Mouse (Mus musculus) hindbrain, embryonic 11.5 days (tissue): ENCODE measurements around the gene Spa17. TPM values are rescaled to one million over a fixed set of nuclear protein-coding genes. Genes with fewer than 3 reads are reported as not detected.

Experiments
- ATAC-seq: fragments of 200-750 bp; cut with Nextera tagmentation; 2 replicates; pipeline ENCODE4 v1.8.0; 2017; ENCODE audit warnings: mild to moderate bottlenecking, moderate TSS enrichment, moderate library complexity; ENCODE audit not compliant: low FRiP score
- DNase-seq: peaks from one replicate; pipeline ENCODE4 v3.0.0-alpha.2; 2015; ENCODE audit warnings: low spot score
- H3K27ac ChIP-seq: fragments of 300-500 bp; sonication (generic); 2 replicates; pipeline ENCODE4 v1.5.1; 2014; ENCODE audit warnings: mild to moderate bottlenecking, low read depth, low read length
- H3K27me3 ChIP-seq: fragments of 300-500 bp; sonication (generic); 2 replicates; pipeline ENCODE4 v1.6.1; 2014; ENCODE audit warnings: mild to moderate bottlenecking, low read length, moderate library complexity, mixed read lengths; ENCODE audit not compliant: control insufficient read depth, insufficient read depth
- H3K36me3 ChIP-seq: fragments of 300-500 bp; sonication (generic); 2 replicates; pipeline ENCODE4 v1.6.1; 2014; ENCODE audit warnings: mild to moderate bottlenecking, low read length, moderate library complexity, mixed read lengths; ENCODE audit not compliant: control insufficient read depth, insufficient read depth
- H3K4me1 ChIP-seq: fragments of 300-500 bp; sonication (generic); replicated peaks from 2 replicates; pipeline ENCODE4 v1.6.1; 2014; ENCODE audit warnings: low read length, mixed read lengths; ENCODE audit not compliant: control insufficient read depth, insufficient read depth
- H3K4me2 ChIP-seq: fragments of 300-500 bp; sonication (generic); replicated peaks from 2 replicates; pipeline ENCODE4 v1.6.1; 2014; ENCODE audit warnings: mild to moderate bottlenecking, low read depth, low read length
- H3K4me3 ChIP-seq: fragments of 300-500 bp; sonication (generic); 2 replicates; pipeline ENCODE4 v1.5.1; 2014; ENCODE audit warnings: low read depth, low read length
- H3K9ac ChIP-seq: fragments of 300-500 bp; sonication (generic); 2 replicates; pipeline ENCODE4 v1.6.1; 2014; ENCODE audit warnings: low read depth, low read length
- H3K9me3 ChIP-seq: fragments of 300-500 bp; sonication (generic); 2 replicates; pipeline ENCODE4 v1.6.1; 2016; ENCODE audit warnings: low read length; ENCODE audit not compliant: control insufficient read depth
- WGBS: fragments of 180-500 bp; shearing (Covaris S2); extraction: QIAGEN DNeasy Blood & Tissue Kit; methylation state at CpG from one replicate; pipeline ENCODE4 v1.1.7; 2014; 5-methylcytosine and 5-hydroxymethylcytosine counted together
- polyA plus RNA-seq: library from polyadenylated mRNA; unstranded; fragments of >200 nt; fragmentation: Nextera tagmentation; extraction: Ambion mirVana; gene quantifications from 2 replicates; pipeline ENCODE4 v1.2.1, GENCODE M21; 2014

Gene Spa17
- polyA plus RNA-seq, 1 experiment from 2014 or later: 19.8 TPM

DNA sequence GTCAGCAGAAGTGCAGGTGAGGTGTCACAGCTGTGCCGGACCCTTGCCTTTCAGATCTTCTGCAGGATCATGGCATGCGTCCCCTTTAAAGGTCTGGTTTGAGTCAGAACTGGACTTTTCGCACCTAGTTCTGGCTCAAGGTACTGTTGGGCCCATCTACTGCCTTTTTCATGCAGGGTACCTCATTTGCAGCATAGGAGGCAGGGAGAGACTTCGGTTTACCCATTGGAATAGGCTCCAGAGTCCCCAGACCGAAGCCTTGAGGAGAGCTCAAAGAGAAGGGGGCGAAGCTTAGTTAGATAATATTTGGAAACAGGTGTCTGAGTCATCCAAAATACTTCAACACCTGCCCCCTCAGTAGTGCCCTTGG is 374 bp upstream of the Spa17 start:
- no peaks in the 10 kb centered on the region for H3K9me3 ChIP-seq
- H3K36me3 ChIP-seq: no peaks in the 10 kb centered on the region
- ATAC-seq (peak; percentile 56), DNase-seq (no peak)
- no peaks in the 10 kb centered on the region for H3K27me3 ChIP-seq
- H3K4me3 ChIP-seq: peak overlapping the region; percentile 56
- H3K9ac ChIP-seq: peak overlapping the region; percentile 83; the same call in 1 of the 2 replicates
- H3K4me2 ChIP-seq: peak overlapping the region; percentile 80
- H3K4me1 ChIP-seq: no peaks in the 10 kb centered on the region
- WGBS: 25% methylated on average over 6 of the region's 6 CpGs
- H3K27ac ChIP-seq: peak overlapping the region; percentile 24; the same call in 1 of the 2 replicates

DNA sequence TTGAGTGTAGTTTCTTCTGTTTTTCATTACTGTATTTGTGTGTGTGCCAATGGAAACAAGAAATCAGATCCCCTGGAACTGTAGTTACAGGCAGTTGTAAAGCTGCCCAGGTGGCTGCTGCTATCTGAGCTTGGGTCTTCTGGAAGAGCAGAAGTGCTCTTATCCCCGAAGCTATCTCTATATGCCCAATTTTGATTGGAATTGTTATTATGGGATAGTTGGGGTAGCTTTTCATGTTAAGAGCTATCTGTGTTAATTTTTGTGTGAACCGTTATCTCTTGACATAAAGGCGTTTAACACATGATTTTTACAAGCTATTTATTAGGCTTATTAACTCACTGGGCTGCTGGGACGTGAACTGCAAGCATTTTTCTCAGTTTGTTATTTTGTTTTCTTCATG is 4.0 kb downstream of the Spa17 start:
- no peak for ATAC-seq
- Histone ChIP-seq H3K9me3 (no peaks in the 10 kb centered on the region), H3K27me3 (no peaks in the 10 kb centered on the region), H3K36me3 (no peaks in the 10 kb centered on the region), H3K4me3 (no peak overlapping the region), H3K4me2 (no peak overlapping the region), H3K27ac (no peak overlapping the region), H3K4me1 (no peaks in the 10 kb centered on the region), H3K9ac (no peak overlapping the region)
- 86% methylated on average over 4 of the region's 4 CpGs for WGBS
- no peak for DNase-seq

DNA sequence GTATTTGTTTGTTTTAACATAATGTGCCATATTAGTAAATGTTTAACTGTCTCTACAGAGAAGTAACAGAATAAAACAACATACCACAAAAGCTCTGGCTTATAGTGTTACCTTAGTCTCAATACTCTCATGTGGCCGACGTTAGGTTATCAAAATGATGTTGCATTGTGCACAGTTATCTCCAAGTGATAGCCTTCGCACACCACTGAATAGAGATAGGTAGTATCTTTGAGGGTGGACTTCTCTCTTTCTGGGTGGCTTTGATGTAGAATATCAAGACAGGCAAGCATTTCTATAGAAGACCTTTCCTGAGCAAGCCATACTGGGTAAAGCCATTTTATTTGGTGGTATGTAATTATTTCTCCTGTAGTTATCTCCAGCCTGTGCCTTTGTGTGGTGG is 8.4 kb downstream of the Spa17 start:
- H3K4me3 ChIP-seq: no peak overlapping the region
- H3K27me3 ChIP-seq: no peaks in the 10 kb centered on the region
- no peak overlapping the region for H3K9ac ChIP-seq
- ATAC-seq (no peak), DNase-seq (no peak)
- no peaks in the 10 kb centered on the region for H3K9me3 ChIP-seq
- no peak overlapping the region for H3K4me2 ChIP-seq
- WGBS: 96% methylated on average over 3 of the region's 3 CpGs
- H3K4me1 ChIP-seq: no peaks in the 10 kb centered on the region
- H3K27ac ChIP-seq: no peak overlapping the region
- H3K36me3 ChIP-seq: no peaks in the 10 kb centered on the region

DNA sequence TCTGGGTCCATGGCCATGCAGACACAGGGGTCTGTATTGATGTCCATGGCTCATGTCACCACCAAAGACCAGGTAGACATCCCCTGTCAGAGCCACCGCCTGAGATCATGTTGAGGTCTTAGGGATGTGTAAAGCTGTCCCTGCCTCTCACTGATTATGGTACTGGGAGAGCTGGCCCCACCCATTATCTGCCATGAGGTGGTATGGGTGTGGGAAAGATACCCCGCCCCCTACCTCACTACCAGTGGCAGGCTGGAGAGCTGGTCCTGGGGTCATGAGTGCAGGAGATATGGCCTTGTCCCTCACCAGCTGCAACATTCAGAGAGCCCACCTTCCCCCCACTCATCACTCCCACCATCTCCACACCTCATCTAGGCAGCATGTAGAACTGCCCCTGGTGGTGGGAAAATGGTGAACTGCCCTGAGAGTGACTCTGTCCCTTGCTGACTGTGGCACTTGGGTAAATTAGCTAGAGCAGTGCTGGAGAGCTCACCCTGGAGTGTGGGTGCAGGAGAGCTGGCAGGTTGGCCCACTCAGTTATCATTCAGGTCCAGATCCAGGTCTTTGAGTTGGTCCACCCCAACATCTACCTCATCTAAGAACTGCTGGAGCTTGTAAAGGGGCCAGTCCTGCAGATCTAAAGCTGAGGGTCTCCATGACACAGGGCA is 12.8 kb downstream of the Spa17 start:
- DNase-seq: no peak
- Histone ChIP-seq H3K9me3 (no peaks in the 10 kb centered on the region), H3K27me3 (no peaks in the 10 kb centered on the region), H3K9ac (no peak overlapping the region), H3K4me1 (no peaks in the 10 kb centered on the region), H3K4me2 (no peak overlapping the region), H3K27ac (no peak overlapping the region), H3K4me3 (no peak overlapping the region), H3K36me3 (no peaks in the 10 kb centered on the region)
- WGBS: 90% methylated on average over 2 of the region's 2 CpGs
- ATAC-seq: no peak

DNA sequence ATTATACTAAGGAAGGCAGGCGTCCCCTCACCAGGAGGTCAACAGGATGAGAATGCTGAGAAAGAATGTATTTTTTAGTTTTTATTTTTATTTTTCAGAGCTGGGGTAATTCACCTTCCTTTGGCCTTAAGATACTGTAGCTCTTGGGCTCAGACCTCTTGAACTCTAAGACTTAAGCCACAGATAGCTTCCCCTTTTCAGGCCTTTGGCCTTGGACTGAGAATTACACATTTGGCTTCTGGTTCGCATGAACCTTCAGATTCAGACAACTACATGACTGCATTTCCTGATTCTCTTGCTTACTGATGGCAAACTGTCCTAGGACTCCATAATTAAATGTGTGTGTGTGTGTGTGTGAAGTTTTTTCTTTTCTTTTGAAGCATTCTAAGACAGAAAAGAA is 14.9 kb downstream of the Spa17 start:
- no peaks in the 10 kb centered on the region for H3K36me3 ChIP-seq
- 93% methylated on average over 2 of the region's 2 CpGs for WGBS
- H3K4me3 ChIP-seq: no peak overlapping the region
- no peak overlapping the region for H3K27ac ChIP-seq
- H3K27me3 ChIP-seq: no peaks in the 10 kb centered on the region
- H3K9ac ChIP-seq: no peak overlapping the region
- H3K4me1 ChIP-seq: no peaks in the 10 kb centered on the region
- H3K4me2 ChIP-seq: no peak overlapping the region
- no peak for DNase-seq
- H3K9me3 ChIP-seq: no peaks in the 10 kb centered on the region
- no peak for ATAC-seq

DNA sequence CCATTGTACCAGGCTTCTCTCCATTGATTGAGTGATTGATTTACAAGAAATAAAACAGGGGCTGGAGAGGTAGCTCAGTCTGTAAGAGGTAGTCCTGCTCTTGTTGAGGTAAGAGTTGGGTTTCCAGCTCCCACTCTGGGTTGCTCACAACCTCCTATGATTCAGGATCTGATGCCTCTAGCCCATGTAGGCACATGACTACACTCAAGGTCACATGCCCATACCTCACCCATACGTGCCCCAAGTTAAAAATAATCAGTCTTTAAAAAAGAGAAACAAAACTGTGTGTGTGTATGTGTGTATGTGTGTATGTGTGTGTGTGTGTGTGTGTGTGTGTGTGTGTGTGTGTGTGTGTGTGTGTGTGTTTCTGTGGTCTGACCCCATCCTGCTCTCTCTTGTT is 18.0 kb downstream of the Spa17 start:
- DNase-seq: no peak
- Histone ChIP-seq H3K9ac (no peak overlapping the region), H3K27me3 (no peaks in the 10 kb centered on the region), H3K9me3 (no peaks in the 10 kb centered on the region), H3K27ac (no peak overlapping the region), H3K36me3 (no peaks in the 10 kb centered on the region), H3K4me3 (no peak overlapping the region), H3K4me1 (no peaks in the 10 kb centered on the region), H3K4me2 (no peak overlapping the region)
- no peak for ATAC-seq
- 90% methylated on average over 1 of the region's 1 CpGs for WGBS

DNA sequence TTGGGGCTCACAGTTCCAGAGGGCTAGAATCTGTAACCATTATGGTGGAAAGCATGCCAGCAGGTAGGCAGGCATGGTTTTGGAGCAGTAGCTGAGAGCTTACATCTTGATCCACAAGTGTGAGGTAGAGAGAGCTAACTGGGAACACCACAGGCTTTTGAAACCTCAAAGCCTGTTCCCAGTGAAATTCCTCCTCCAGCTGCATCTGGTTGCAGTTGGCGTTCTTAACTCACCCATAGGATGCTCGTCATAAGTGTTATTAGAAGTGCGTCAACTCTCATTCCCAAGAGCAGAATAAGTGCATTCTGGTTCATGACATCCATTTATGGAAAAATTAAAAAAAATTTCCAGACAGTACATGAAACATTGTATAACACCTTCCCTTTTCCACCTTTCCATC is 19.8 kb downstream of the Spa17 start:
- H3K4me3 ChIP-seq: no peak overlapping the region
- no peak for ATAC-seq
- WGBS: 86% methylated on average over 3 of the region's 3 CpGs
- no peaks in the 10 kb centered on the region for H3K4me1 ChIP-seq
- H3K36me3 ChIP-seq: no peaks in the 10 kb centered on the region
- no peak overlapping the region for H3K27ac ChIP-seq
- H3K4me2 ChIP-seq: no peak overlapping the region
- H3K9ac ChIP-seq: no peak overlapping the region
- no peaks in the 10 kb centered on the region for H3K27me3 ChIP-seq
- DNase-seq: no peak
- H3K9me3 ChIP-seq: no peaks in the 10 kb centered on the region

DNA sequence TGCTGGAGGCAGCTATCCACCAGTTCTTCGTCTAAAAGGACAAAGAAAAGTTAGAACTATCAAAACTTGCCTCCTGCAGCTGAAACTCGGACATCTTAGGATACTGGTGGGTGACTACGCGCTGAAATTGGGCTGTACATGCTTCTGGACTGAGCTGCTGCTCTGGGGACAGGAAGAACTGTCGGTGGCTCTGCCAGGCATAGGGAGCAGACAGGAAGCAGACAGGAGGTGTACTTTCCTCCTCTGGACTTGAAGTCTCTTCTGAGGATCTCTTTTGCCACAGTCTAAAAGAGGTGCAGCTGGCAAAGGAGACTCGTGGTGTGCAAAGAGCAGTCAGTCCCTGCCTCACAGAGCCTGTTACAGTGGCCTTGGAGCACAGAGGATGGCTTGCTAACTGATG is 20.9 kb downstream of the Spa17 start:
- Histone ChIP-seq H3K27me3 (no peaks in the 10 kb centered on the region), H3K4me3 (no peak overlapping the region), H3K4me1 (no peaks in the 10 kb centered on the region), H3K4me2 (no peak overlapping the region), H3K27ac (no peak overlapping the region), H3K9ac (no peak overlapping the region), H3K9me3 (no peaks in the 10 kb centered on the region), H3K36me3 (no peaks in the 10 kb centered on the region)
- WGBS: 59% methylated on average over 6 of the region's 6 CpGs
- no peak for DNase-seq
- ATAC-seq: no peak

DNA sequence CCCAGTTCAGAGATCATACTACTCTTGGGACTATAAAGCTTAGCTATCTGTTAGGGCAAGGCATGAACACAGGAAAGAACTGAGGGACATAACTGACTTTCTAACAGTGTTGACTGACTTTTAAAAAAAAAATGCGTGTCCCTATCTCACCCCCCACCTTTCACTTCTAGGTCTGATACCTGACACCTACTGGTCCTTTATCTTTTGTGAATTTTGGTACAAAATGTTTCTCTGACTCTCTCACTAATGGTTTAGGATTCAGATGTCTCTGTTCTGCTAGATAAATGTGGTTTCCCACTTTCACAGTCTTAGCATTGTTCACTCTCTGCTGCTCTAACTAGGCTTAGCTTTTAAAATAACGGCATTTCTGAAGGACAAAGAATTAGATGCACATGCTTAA is 21.5 kb downstream of the Spa17 start:
- Histone ChIP-seq H3K27ac (no peak overlapping the region), H3K4me3 (no peak overlapping the region), H3K36me3 (no peaks in the 10 kb centered on the region), H3K27me3 (no peaks in the 10 kb centered on the region), H3K9me3 (no peaks in the 10 kb centered on the region), H3K4me1 (no peaks in the 10 kb centered on the region), H3K4me2 (no peak overlapping the region), H3K9ac (no peak overlapping the region)
- ATAC-seq (no peak), DNase-seq (no peak)
- whole genome bisulfite sequencing: 76% methylated on average over 2 of the region's 2 CpGs
